Mouse (Mus musculus): ENCODE results near the gene Snta1.

GRCm38 (mm10) chr2:154348152-154348551, 59.7 kb downstream of the Snta1 start:
- TF ChIP-seq CTCF (IDR thresholded peaks at IDR 0.05; ENCODE audit: low read depth) = no peak
- no peak for TF ChIP-seq EP300 (optimal IDR thresholded peaks at IDR 0.05)
